Mouse (Mus musculus) myocyte (in vitro differentiated cells): Measurements from ENCODE around the gene Ccdc106.

Experiments
- CEBPB ChIP-seq: IDR thresholded peaks from 2 replicates; pipeline ENCODE4 v1.6.1; 2011; ENCODE audit warnings: mild to moderate bottlenecking, moderate library complexity; ENCODE audit not compliant: poor library complexity, insufficient read depth, severe bottlenecking
- E2F4 ChIP-seq: IDR thresholded peaks from one replicate; pipeline ENCODE4 v1.6.1; 2011; ENCODE audit warnings: mild to moderate bottlenecking, control low read depth, moderate library complexity; ENCODE audit not compliant: insufficient read depth
- MAX ChIP-seq: IDR thresholded peaks from one replicate; pipeline ENCODE4 v1.6.1; 2011; ENCODE audit warnings: low read depth, mild to moderate bottlenecking, control low read depth
- MYOD1 ChIP-seq, 3 experiments: IDR thresholded peaks; one replicate each; pipeline ENCODE4 v1.6.1; 2011; ENCODE audit warnings: control low read depth in 2 of 3, low read depth in 2 of 3, mild to moderate bottlenecking in 2 of 3, moderate library complexity in 1 of 3; ENCODE audit not compliant: insufficient read length in 2 of 3, control insufficient read depth in 1 of 3
- MYOG ChIP-seq, 3 experiments: IDR thresholded peaks; one replicate each; pipeline ENCODE4 v1.6.1; 2011; ENCODE audit warnings: control low read depth in 2 of 3, low read depth in 2 of 3, mild to moderate bottlenecking in 2 of 3; ENCODE audit not compliant: insufficient read length in 2 of 3, control insufficient read depth in 1 of 3, insufficient read depth in 1 of 3
- POLR2A ChIP-seq: IDR thresholded peaks from one replicate; pipeline ENCODE4 v1.6.1; 2011; ENCODE audit warnings: low read depth, mild to moderate bottlenecking, control low read depth, moderate library complexity; ENCODE audit not compliant: insufficient read length
- POLR2AphosphoS2 ChIP-seq: IDR thresholded peaks from one replicate; pipeline ENCODE4 v1.6.1; 2011; ENCODE audit warnings: low read depth, control low read depth; ENCODE audit not compliant: insufficient read length
- REST ChIP-seq: IDR thresholded peaks from one replicate; pipeline ENCODE4 v1.6.1; 2011; ENCODE audit warnings: mild to moderate bottlenecking, control low read depth, moderate library complexity; ENCODE audit not compliant: insufficient read depth, insufficient read length
- TCF12 ChIP-seq: IDR thresholded peaks from one replicate; pipeline ENCODE4 v1.6.1; 2011; ENCODE audit warnings: mild to moderate bottlenecking, control low read depth; ENCODE audit not compliant: poor library complexity, insufficient read depth, severe bottlenecking
- USF1 ChIP-seq: IDR thresholded peaks from one replicate; pipeline ENCODE4 v1.6.1; 2011; ENCODE audit warnings: low read depth, mild to moderate bottlenecking, control low read depth, moderate library complexity

DNA sequence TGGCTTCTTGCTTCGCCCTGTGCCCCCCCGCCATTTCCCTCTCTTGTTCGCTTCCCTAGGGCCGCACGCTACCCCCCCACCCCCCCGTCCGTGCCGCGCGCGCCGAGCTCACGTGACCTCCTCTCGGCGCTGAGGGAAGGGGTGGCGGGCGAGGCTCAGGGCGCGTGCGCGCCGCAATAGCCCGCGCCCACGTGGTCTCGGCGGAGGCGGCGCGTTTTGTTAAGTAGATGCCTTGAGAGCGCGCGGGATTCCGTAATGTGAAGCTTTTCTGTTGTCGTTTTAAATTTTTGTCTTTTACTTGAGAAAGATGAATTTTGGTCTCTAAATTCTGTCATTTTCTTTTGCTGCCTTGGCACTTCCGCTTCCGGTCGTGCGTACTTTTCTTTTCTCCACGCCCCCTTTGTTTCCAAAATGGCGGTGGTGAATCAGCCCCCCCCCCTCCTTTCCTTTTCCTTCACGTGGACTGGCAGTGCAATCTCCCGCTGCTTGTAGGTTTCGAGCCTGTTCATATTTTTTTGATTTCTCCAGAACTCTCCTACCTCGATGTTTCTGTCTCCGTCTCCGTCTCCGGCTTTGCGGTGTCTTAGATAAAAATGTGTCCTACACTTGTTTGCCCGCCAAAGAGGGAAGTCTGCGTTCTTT, 42.1 kb downstream of the Ccdc106 start:
- TF ChIP-seq E2F4, result no peak
- TF ChIP-seq MYOD1 (IDR thresholded peaks at IDR 0.05; ENCODE audit: control insufficient read depth in 1 of 3, insufficient read length in 2 of 3, low read depth in 2 of 3), result no peak
- TF ChIP-seq MAX, result no peak
- no peak for TF ChIP-seq TCF12
- peak; percentile 29 for TF ChIP-seq POLR2AphosphoS2
- no peak for TF ChIP-seq POLR2A
- TF ChIP-seq USF1, result peak; percentile 81
- TF ChIP-seq REST, result no peak
- TF ChIP-seq CEBPB, result no peak
- no peak for TF ChIP-seq MYOG (IDR thresholded peaks at IDR 0.05; ENCODE audit: control insufficient read depth in 1 of 3, insufficient read depth in 1 of 3, insufficient read length in 2 of 3, low read depth in 2 of 3)
